Mouse (Mus musculus): ENCODE results near the gene Pdia5. TPM values are rescaled to one million over a fixed set of nuclear protein-coding genes. Genes with fewer than 3 reads are reported as not detected.

The Pdia5 gene
- polyA plus RNA-seq, 1 experiment from 2014 or later: 24.4 TPM

DNA sequence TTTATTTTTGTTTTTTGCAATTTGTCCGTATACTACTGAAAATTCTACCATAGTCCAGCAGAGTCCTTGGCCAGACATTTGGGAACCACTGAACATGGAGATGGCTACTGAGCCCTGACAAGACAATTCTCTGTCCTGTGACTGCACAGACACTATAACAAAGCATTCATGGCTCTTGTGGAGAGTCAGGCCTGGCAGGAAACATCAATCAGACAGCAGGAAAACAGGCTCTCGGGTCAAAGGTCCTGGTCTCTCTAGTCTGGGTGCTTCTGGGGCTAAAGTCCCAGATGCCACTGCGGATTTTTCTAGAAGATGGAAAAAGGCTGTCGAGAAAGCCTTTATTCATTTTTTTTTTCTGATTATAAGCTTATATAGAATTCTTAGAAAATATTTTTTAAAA, 3.6 kb downstream of the Pdia5 start:
- 0 out of 2 replicates have a peak, but pooled peaks cover 3% of the 10 kb centered on the region for H3K27me3 ChIP-seq (replicated peaks; ENCODE audit: control insufficient read depth, insufficient read depth, low read length)
- WGBS: 48% methylated on average over 4 of the region's 4 CpGs
- no peak overlapping the region for H3K9ac ChIP-seq (ENCODE audit: low read depth, low read length)
- ATAC-seq: no peak
- H3K36me3 ChIP-seq (ENCODE audit: control insufficient read depth, insufficient read depth): no peaks in the 10 kb centered on the region
- TF ChIP-seq CTCF (IDR thresholded peaks at IDR 0.05; ENCODE audit: low read depth): no peak
- no peak overlapping the region for H3K4me2 ChIP-seq (replicated peaks; ENCODE audit: low read depth)
- H3K27ac ChIP-seq (ENCODE audit: low read depth, low read length): no peak overlapping the region
- H3K4me1 ChIP-seq (replicated peaks; ENCODE audit: control insufficient read depth, insufficient read depth, low read length): no peaks in the 10 kb centered on the region
- no peaks in the 10 kb centered on the region for H3K9me3 ChIP-seq (ENCODE audit: control insufficient read depth)
- no peak overlapping the region for H3K4me3 ChIP-seq (ENCODE audit: low read depth, low read length)

DNA sequence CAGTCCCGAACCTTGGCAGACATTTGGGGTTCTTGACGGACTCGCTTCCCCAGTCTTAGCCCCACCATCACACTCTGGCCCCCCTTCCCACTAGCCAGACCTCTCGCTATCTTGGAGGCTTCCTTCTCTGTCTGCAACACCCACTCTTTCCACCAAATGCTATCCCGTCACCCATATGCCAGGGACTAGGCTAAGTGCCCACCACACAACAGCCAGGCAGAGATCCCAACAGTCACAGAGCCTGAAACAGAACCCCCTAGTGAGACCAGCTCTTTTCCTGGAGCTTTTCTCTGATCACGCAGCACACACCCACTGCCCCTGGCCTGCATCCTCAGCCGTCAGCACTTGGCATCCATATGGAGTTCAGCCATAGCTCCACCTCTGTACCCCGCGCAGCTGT, 5.0 kb downstream of the Pdia5 start:
- WGBS: 76% methylated on average over 9 of the region's 9 CpGs
- no peak for TF ChIP-seq CTCF (IDR thresholded peaks at IDR 0.05; ENCODE audit: low read depth)
- H3K4me3 ChIP-seq (ENCODE audit: low read depth, low read length): no peak overlapping the region
- no peaks in the 10 kb centered on the region for H3K36me3 ChIP-seq (ENCODE audit: control insufficient read depth, insufficient read depth)
- H3K4me1 ChIP-seq (replicated peaks; ENCODE audit: control insufficient read depth, insufficient read depth, low read length): no peaks in the 10 kb centered on the region
- no peak overlapping the region for H3K4me2 ChIP-seq (replicated peaks; ENCODE audit: low read depth)
- H3K27me3 ChIP-seq (replicated peaks; ENCODE audit: control insufficient read depth, insufficient read depth, low read length): 0 out of 2 replicates have a peak, but pooled peaks cover 3% of the 10 kb centered on the region
- no peak for ATAC-seq
- H3K9ac ChIP-seq (ENCODE audit: low read depth, low read length): no peak overlapping the region
- H3K9me3 ChIP-seq (ENCODE audit: control insufficient read depth): no peaks in the 10 kb centered on the region
- no peak overlapping the region for H3K27ac ChIP-seq (ENCODE audit: low read depth, low read length)

DNA sequence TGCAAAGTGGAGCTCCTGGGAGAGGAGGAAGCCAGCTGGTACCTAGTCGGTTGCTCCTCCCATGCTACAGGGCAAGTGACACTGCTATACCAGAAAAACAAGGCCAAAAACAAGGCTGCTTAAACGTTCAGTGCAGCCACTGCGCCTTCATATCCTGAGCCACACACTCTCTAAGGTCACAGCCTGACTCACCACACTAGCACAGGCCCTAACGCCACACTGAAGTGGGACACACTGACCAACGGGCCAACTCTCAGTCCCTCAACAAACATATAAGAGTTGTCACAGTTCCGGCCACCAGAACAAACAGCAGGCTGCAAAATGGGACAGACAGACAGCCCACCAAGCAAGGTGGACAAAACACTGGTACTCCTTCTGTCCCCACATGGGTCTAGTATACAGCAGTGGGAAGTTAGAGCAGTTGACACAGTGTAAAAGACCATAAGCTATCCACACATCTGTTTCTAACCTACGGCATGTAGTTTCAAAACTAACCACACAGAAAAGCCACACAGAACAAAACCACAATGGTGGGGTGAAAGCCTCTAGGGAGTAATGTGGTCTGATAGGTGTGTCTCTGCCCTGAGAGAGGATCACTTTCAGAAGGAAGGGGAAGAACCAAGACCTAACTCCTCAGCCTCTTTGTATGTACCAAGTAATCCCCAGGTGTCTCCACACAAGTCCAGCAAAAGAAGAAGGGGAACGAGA, 6.0 kb downstream of the Pdia5 start:
- H3K9me3 ChIP-seq (ENCODE audit: control insufficient read depth): no peaks in the 10 kb centered on the region
- H3K36me3 ChIP-seq (ENCODE audit: control insufficient read depth, insufficient read depth): no peaks in the 10 kb centered on the region
- no peaks in the 10 kb centered on the region for H3K4me1 ChIP-seq (replicated peaks; ENCODE audit: control insufficient read depth, insufficient read depth, low read length)
- no peak overlapping the region for H3K9ac ChIP-seq (ENCODE audit: low read depth, low read length)
- no peak for TF ChIP-seq CTCF (IDR thresholded peaks at IDR 0.05; ENCODE audit: low read depth)
- H3K4me3 ChIP-seq (ENCODE audit: low read depth, low read length): no peak overlapping the region
- ATAC-seq: no peak
- H3K27ac ChIP-seq (ENCODE audit: low read depth, low read length): no peak overlapping the region
- H3K4me2 ChIP-seq (replicated peaks; ENCODE audit: low read depth): no peak overlapping the region
- H3K27me3 ChIP-seq (replicated peaks; ENCODE audit: control insufficient read depth, insufficient read depth, low read length): 0 out of 2 replicates have a peak, but pooled peaks cover 1% of the 10 kb centered on the region
- 80% methylated on average over 8 of the region's 8 CpGs for WGBS

DNA sequence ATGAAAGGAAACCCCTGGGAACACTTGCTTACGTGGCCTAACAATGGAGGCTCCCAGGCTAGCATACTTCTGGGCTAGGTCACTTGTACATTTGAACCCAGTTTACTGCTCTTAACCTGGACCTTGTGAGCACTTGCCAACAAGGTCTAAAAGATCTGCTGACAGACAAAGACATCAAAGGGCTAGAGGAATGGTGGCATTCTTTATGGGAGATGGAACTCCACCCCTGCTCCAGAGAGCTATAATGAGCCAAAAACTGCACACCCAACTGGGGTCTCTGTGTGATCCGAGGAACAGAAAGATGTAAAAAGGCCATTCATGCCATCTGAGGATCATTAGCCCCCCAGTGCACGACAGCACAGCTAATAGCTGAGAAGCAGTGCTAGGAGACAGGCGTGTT, 6.6 kb downstream of the Pdia5 start:
- H3K9me3 ChIP-seq (ENCODE audit: control insufficient read depth): no peaks in the 10 kb centered on the region
- no peaks in the 10 kb centered on the region for H3K27me3 ChIP-seq (replicated peaks; ENCODE audit: control insufficient read depth, insufficient read depth, low read length)
- H3K4me3 ChIP-seq (ENCODE audit: low read depth, low read length): no peak overlapping the region
- TF ChIP-seq CTCF (IDR thresholded peaks at IDR 0.05; ENCODE audit: low read depth): no peak
- H3K9ac ChIP-seq (ENCODE audit: low read depth, low read length): no peak overlapping the region
- no peak overlapping the region for H3K27ac ChIP-seq (ENCODE audit: low read depth, low read length)
- H3K4me1 ChIP-seq (replicated peaks; ENCODE audit: control insufficient read depth, insufficient read depth, low read length): no peaks in the 10 kb centered on the region
- ATAC-seq: no peak
- H3K4me2 ChIP-seq (replicated peaks; ENCODE audit: low read depth): no peak overlapping the region
- no peaks in the 10 kb centered on the region for H3K36me3 ChIP-seq (ENCODE audit: control insufficient read depth, insufficient read depth)
- 73% methylated on average over 4 of the region's 4 CpGs for WGBS

DNA sequence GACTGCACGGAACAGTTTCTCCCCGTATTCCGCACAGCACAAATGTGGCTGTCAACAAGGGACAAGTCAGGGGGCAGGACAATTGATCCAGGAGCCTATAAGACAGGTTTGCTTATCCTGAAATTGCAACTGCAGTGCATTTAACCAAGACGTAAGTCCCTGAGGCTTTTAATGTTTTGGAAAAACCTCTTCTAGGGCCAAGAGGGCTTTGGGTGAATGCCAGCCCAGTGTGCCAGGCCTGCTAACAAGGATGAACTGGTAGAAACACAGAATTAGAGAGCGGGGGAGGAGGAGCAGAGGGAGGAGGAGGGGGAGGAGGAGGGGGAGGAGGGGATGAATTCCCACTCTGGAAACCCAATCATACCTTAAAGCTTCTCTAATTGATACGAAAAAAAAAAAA, 11.4 kb downstream of the Pdia5 start:
- 74% methylated on average over 6 of the region's 6 CpGs for WGBS
- H3K27ac ChIP-seq (ENCODE audit: low read depth, low read length): no peak overlapping the region
- ATAC-seq: no peak
- no peak for TF ChIP-seq CTCF (IDR thresholded peaks at IDR 0.05; ENCODE audit: low read depth)
- H3K4me2 ChIP-seq (replicated peaks; ENCODE audit: low read depth): no peak overlapping the region
- no peak overlapping the region for H3K9ac ChIP-seq (ENCODE audit: low read depth, low read length)
- H3K4me3 ChIP-seq (ENCODE audit: low read depth, low read length): no peak overlapping the region
- no peaks in the 10 kb centered on the region for H3K9me3 ChIP-seq (ENCODE audit: control insufficient read depth)
- no peaks in the 10 kb centered on the region for H3K4me1 ChIP-seq (replicated peaks; ENCODE audit: control insufficient read depth, insufficient read depth, low read length)
- H3K36me3 ChIP-seq (ENCODE audit: control insufficient read depth, insufficient read depth): no peaks in the 10 kb centered on the region
- H3K27me3 ChIP-seq (replicated peaks; ENCODE audit: control insufficient read depth, insufficient read depth, low read length): no peaks in the 10 kb centered on the region

DNA sequence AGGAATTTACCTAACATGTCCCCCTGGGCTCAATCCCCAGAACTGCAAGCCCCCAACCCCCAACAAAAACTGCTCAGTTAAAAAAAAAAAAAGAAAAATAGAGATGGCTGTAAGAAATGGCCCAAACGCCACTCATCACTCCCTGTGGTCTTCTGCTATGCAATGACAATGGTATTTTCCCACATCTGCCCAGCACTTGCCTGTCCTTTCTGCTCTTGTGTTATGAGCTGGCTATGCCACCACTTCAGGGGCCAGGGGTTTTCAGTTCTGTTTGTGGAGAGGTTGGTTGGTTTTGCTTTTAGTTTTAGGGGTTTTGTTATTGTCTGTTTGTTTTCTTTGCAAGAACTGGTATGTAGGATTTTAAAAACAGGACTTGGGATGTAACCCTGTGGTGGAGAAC, 13.4 kb downstream of the Pdia5 start:
- H3K9ac ChIP-seq (ENCODE audit: low read depth, low read length): no peak overlapping the region
- H3K4me2 ChIP-seq (replicated peaks; ENCODE audit: low read depth): no peak overlapping the region
- no peaks in the 10 kb centered on the region for H3K4me1 ChIP-seq (replicated peaks; ENCODE audit: control insufficient read depth, insufficient read depth, low read length)
- H3K4me3 ChIP-seq (ENCODE audit: low read depth, low read length): no peak overlapping the region
- no peak overlapping the region for H3K27ac ChIP-seq (ENCODE audit: low read depth, low read length)
- no peaks in the 10 kb centered on the region for H3K27me3 ChIP-seq (replicated peaks; ENCODE audit: control insufficient read depth, insufficient read depth, low read length)
- no peaks in the 10 kb centered on the region for H3K9me3 ChIP-seq (ENCODE audit: control insufficient read depth)
- no peak for TF ChIP-seq CTCF (IDR thresholded peaks at IDR 0.05; ENCODE audit: low read depth)
- WGBS: 71% methylated on average over 1 of the region's 1 CpGs
- ATAC-seq: no peak
- no peaks in the 10 kb centered on the region for H3K36me3 ChIP-seq (ENCODE audit: control insufficient read depth, insufficient read depth)

Measured in intestine, postnatal 0 days (tissue).